Mouse (Mus musculus) intestine, embryonic 15.5 days (tissue): ENCODE results near the gene Armcx2. TPM values are rescaled to one million over a fixed set of nuclear protein-coding genes. Genes with fewer than 3 reads are reported as not detected.

Source experiments
- polyA plus RNA-seq: library from polyadenylated mRNA; unstranded; fragments of >200 nt; fragmentation: Nextera tagmentation; extraction: Ambion mirVana; gene quantifications from 2 replicates; pipeline ENCODE4 v1.2.1, GENCODE M21; 2015

Armcx2 gene
- polyA plus RNA-seq, 1 experiment from 2014 or later = 44.3 TPM

Other genes with a start within 250 kb of the Armcx2 start
- gene Btk, start 225.7 kb downstream of the Armcx2 start, polyA plus RNA-seq = 1.5 and 1.6 TPM in 2 replicates
- gene Rpl36a, start 223.6 kb downstream of the Armcx2 start, polyA plus RNA-seq = 445 and 494 TPM in 2 replicates
- 8.0 and 10.9 TPM in 2 replicates for gene Gla, start 208.1 kb downstream of the Armcx2 start, polyA plus RNA-seq
- gene Hnrnph2, start 208.0 kb downstream of the Armcx2 start, polyA plus RNA-seq = 126 and 137 TPM in 2 replicates
- 2.7 and 3.3 TPM in 2 replicates for gene Armcx4, start 122.7 kb downstream of the Armcx2 start, polyA plus RNA-seq
- 40.9 and 46.1 TPM in 2 replicates for gene Armcx1, start 91.3 kb downstream of the Armcx2 start, polyA plus RNA-seq
- 17.4 and 19.1 TPM in 2 replicates for gene Armcx6, start 57.8 kb downstream of the Armcx2 start, polyA plus RNA-seq
- 65.0 and 68.6 TPM in 2 replicates for gene Armcx3, start 52.6 kb downstream of the Armcx2 start, polyA plus RNA-seq
- gene Nxf2, start 155.5 kb upstream of the Armcx2 start, polyA plus RNA-seq = 0.45 and 0.64 TPM in 2 replicates
- gene Zmat1, start 200.0 kb upstream of the Armcx2 start, polyA plus RNA-seq = 3.9 and 4.1 TPM in 2 replicates